8 mouse cellular contexts compared by ENCODE assay signal in the genomic region with DNA sequence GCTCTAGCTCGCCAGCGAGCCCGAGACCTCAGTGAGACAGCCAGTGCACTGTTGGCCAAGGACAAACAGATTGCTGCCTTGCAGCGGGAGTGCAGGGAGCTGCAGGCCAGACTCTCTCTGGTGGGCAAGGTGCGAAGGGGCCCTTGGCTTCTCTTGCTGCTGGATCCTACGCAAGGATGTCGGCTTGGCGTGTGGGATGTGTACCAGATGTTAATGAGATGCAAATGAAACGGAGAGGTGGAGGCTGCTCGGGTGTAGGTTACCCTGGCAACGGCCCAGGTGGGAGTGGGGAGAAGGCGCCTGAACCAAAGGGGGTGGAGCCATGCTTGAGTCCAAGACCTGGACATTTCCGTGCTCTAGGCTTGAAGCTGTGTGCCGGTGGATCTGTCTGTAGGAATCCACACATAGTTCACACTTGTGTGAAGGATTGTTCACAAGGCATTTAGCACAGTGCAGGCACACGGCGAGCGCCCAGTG. TPM values are rescaled to one million over a fixed set of nuclear protein-coding genes. Genes with fewer than 3 reads are reported as not detected.
DNase-seq lines count a peak whose midpoint lies in the region; ATAC-seq and TF ChIP-seq lines count a peak whose summit lies in the region.

No protein-coding gene starts in this region.

- peak overlapping the region; percentile 28 to 43; a peak in 3 of 4 replicates for H3K4me3 ChIP-seq in liver, embryonic 14.5 days (ENCODE audit: insufficient read depth in 1 of 2, low read depth in 2 of 2, low read length in 2 of 2)

- H3K4me1 ChIP-seq in liver, embryonic 14.5 days (replicated peaks; ENCODE audit: control insufficient read depth in 2 of 2, insufficient read depth in 2 of 2, low read length in 1 of 2), result peaks cover 0 to 3% of the 10 kb centered on the region in 2 experiments; a peak in 2 of 4 replicates

- no peak overlapping the region for H3K27ac ChIP-seq in liver, embryonic 14.5 days

- peaks cover 49% of the 10 kb centered on the region for H3K27me3 ChIP-seq in liver, embryonic 14.5 days (ENCODE audit: control insufficient read depth, insufficient read depth, low read length)

- TF ChIP-seq EP300 in liver, embryonic 14.5 days (IDR thresholded peaks at IDR 0.05; ENCODE audit: low read depth), result no peak

- no peaks in the 10 kb centered on the region for H3K9me3 ChIP-seq in liver, embryonic 14.5 days (ENCODE audit: control insufficient read depth, low read length)

- no peak for ATAC-seq in liver, embryonic 14.5 days (ENCODE audit: insufficient read depth)

- no peaks in the 10 kb centered on the region for H3K36me3 ChIP-seq in liver, embryonic 14.5 days (replicated peaks; ENCODE audit: control insufficient read depth, insufficient read depth, low read depth)

- H3K9ac ChIP-seq in liver, embryonic 14.5 days (replicated peaks), result no peak overlapping the region

- peak; percentile 49 to 62 for DNase-seq in lung, adult 18-20 months
- no peak for DNase-seq in lung, postnatal 36 days
- DNase-seq in brain, embryonic 18.5 days (ENCODE audit: low read depth, low spot score), result peak; percentile 51
- peak; percentile 63 for DNase-seq in forelimb bud, embryonic 11.5 days (ENCODE audit: low read depth, low spot score)
- DNase-seq in kidney, postnatal 14 days, result peak; percentile 68
- no peak for DNase-seq in liver, embryonic 14.5 days (ENCODE audit: low read depth in 3 of 3, low spot score in 3 of 3)
- DNase-seq in right cerebral cortex, postnatal 25 days, result peak; percentile 81
- DNase-seq in adipocyte (ENCODE audit: low spot score), result no peak

- no peak for TF ChIP-seq CTCF in liver, embryonic 14.5 days (IDR thresholded peaks at IDR 0.05; ENCODE audit: low read depth)

- H3K4me2 ChIP-seq in liver, embryonic 14.5 days (ENCODE audit: low read depth), result peak overlapping the region; percentile 62

- 29% methylated on average over 17 of the region's 17 CpGs for WGBS in liver, embryonic 14.5 days (ENCODE audit: insufficient replicate concordance)

RNA-seq across cellular contexts. Expression of a gene that starts 3.2 kb away (rescaled TPM):
- 5.4 and 5.5 TPM in 2 replicates for polyA plus RNA-seq in liver, embryonic 14.5 days (2012; rRNA removed)
- 1.1 and 2.4 TPM in 2 replicates for polyA plus RNA-seq in liver, embryonic 14.5 days (2014; fragmentation: Nextera tagmentation; extraction: Ambion mirVana)

RNA-seq across cellular contexts. Expression of a gene that starts 26.2 kb away (rescaled TPM):
- 111 TPM in 2 replicates for polyA plus RNA-seq in liver, embryonic 14.5 days (2012; rRNA removed)
- polyA plus RNA-seq in liver, embryonic 14.5 days (2014; fragmentation: Nextera tagmentation; extraction: Ambion mirVana), result 211 and 214 TPM in 2 replicates

RNA-seq across cellular contexts. Expression of a gene that starts 29.8 kb away (rescaled TPM):
- polyA plus RNA-seq in liver, embryonic 14.5 days (2012; rRNA removed), result 142 and 163 TPM in 2 replicates
- 301 and 360 TPM in 2 replicates for polyA plus RNA-seq in liver, embryonic 14.5 days (2014; fragmentation: Nextera tagmentation; extraction: Ambion mirVana)

Comparison
In these comparisons a context has a peak if more than half of its experiments do, and no peak if none do; other contexts are left out.
1. DNase-seq: peak in lung, adult 18-20 months (2 of 2), brain, embryonic 18.5 days (single experiment), forelimb bud, embryonic 11.5 days (single experiment), kidney, postnatal 14 days (single experiment) and right cerebral cortex, postnatal 25 days (single experiment); none in lung, postnatal 36 days (single experiment), liver, embryonic 14.5 days (0 of 3) and adipocyte (single experiment).